Mouse (Mus musculus) embryonic fibroblast, embryonic 13.5 days (primary cell): ENCODE measurements around the gene Rpl9-ps6.

Experiments used
- CTCF ChIP-seq: IDR thresholded peaks from 2 replicates; pipeline ENCODE4 v1.5.1; 2011; ENCODE audit warnings: mild to moderate bottlenecking, control low read depth, low read length, moderate library complexity, borderline replicate concordance; ENCODE audit not compliant: insufficient read depth
- POLR2A ChIP-seq: IDR thresholded peaks from 2 replicates; pipeline ENCODE4 v1.6.1; 2011; ENCODE audit warnings: low read depth, mild to moderate bottlenecking, control low read depth, low read length, moderate library complexity

DNA sequence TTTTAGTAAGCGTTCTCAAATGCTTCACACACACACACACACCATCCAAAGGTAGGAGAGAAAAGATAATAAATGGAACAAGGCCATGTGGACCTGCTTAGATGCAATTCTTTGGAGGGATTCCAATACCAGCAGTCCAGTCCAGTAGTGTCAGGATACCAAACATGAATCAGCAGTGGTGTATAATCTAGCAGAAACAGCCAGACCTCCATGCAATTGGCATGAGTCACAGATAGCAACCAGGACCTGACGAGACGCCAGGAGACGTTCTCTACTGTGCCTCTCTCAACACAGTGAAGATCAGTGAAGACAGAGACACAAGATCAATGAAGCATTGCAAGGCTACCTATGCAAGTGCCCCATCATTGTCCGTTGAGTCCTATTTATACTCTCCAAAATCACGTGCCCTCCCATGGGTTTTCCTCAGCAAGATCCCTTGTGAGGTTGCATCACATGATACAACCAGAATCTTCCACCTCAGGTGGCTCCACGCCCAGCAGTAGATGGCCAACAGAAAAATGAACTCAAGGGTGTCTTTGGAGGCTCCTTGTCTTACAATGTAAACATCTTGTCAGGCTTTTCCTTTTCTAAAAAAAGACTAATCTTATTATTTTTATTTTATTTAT is 49.6 kb downstream of the Rpl9-ps6 start:
- TF ChIP-seq POLR2A (no peak), CTCF (no peak)
